Mouse (Mus musculus) brain, embryonic 14.5 days (tissue): ENCODE data around the gene Gm43638.

Experiments used
- CTCF ChIP-seq: fragments of 200-500 bp; IDR thresholded peaks from 2 replicates; pipeline ENCODE4 v1.5.1; 2012; ENCODE audit warnings: inconsistent platforms, mild to moderate bottlenecking, moderate library complexity, borderline replicate concordance; ENCODE audit not compliant: insufficient read depth, insufficient read length; ENCODE audit errors: extremely low read depth
- POLR2A ChIP-seq: fragments of 200-500 bp; IDR thresholded peaks from 2 replicates; pipeline ENCODE4 v1.6.1; 2012; ENCODE audit warnings: mild to moderate bottlenecking, inconsistent platforms, borderline replicate concordance; ENCODE audit not compliant: poor library complexity, insufficient read depth, insufficient read length, severe bottlenecking; ENCODE audit errors: extremely low read depth

GRCm38 (mm10) chr5:87456216-87456850 is 30.3 kb downstream of the Gm43638 start:
- TF ChIP-seq POLR2A (no peak), CTCF (no peak)
